Mouse (Mus musculus) embryo, embryonic 11.5 days (tissue): ENCODE data around the gene Poll.

Source experiments
- DNase-seq: peaks from one replicate; pipeline ENCODE4 v3.0.0-alpha.2; 2012; ENCODE audit warnings: low read depth, low spot score

The Poll gene

DNA sequence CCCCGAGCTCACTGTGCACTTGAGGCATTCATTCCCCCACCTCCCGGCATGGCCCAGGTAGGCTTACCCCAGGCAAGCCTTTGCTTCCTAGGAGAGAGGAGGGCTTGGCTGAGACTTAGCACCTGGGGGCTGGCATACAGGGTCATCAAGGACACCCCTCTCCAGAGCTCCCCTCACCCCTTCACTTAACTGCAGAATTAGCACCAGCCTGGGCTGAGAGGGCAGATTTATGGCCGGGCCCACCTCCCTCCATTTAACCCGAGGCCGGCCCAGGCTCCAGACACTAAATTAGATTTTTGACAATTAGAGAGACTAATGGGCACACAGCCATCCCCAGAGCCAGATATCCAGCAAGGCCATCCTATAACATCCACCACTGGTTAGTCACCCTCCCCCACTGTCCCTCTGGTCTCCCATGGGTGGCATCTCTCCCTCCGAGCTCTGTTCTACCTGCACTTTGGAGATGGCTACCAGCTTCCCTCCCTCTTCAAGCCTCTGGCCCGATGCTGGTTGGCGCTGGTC is 25.1 kb downstream of the Poll start:
- no peak for DNase-seq

DNA sequence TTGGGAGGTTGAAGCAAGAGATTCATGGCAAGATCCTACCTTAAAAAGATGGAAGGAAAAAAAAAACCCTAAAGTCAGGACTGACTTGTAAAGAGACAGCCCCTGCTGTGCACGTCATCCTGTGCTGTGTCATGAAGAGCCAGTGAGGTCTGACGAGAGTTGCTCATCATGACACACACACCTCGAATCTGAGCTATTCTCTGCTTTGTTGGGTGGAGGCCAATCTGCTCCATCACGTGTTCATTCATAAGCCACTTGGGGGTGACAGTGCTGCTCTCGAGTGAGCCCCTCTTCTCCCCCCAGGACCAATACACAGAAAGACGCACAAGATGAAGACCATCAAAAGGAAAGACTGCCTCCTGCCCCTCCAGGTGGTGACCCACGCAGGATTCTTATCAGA is 26.7 kb downstream of the Poll start:
- no peak for DNase-seq

DNA sequence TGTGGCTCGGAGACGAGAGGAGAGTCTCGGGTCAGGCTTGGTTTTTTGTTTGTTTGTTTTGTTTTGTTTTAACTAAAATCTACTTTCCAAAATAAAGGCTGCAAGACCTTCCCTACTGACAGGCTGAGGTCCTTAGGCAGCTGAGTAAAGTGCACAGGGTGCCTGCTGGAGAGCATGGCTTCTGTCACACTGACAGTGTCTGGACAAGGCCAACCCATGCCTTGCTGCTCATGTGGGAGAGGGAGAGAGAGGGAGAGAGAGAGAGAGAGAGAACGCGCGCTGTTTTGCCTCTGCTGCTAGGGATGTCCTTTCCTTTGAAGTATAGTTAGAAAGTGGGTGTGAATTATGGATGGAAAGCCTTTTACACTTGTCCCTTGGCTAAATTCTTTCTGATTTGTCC is 28.8 kb downstream of the Poll start:
- no peak for DNase-seq

DNA sequence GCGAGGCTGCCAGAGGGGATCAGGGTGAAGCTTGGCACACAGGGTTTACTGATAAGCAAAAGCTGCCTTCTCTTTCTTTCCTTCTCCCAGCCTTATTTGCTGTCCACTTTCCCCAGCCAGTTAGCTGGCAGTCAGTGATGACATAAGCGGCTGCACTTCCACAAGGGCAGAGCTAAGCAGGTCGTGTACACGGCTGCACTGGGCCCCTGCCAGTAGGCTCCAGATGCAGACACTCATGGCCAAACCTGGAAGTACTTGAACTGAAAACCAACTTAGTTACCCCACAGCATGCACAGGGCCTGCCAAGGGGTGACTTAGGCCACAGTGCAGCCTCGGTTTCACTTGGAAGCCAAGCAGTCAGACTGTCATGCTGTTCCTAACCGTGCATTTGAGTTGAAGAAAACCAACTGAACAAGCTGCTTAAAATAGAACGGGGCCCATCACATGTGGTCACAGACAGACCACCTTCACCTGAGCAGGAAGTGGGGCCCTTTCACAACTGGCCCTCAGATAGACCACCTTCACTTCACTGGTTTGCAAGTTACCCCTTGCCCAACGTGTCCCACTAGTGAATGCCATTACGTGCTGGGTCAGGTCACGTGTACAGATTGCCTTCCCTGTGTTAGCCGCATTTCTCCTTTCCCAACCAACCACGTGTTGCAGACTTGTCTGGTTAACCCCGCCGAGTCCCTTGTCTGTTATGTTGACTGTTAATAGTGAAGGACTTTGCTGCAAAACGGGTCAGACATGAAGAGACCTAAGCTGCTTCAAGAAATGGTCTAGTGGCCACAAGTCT is 29.9 kb downstream of the Poll start:
- DNase-seq = no peak

DNA sequence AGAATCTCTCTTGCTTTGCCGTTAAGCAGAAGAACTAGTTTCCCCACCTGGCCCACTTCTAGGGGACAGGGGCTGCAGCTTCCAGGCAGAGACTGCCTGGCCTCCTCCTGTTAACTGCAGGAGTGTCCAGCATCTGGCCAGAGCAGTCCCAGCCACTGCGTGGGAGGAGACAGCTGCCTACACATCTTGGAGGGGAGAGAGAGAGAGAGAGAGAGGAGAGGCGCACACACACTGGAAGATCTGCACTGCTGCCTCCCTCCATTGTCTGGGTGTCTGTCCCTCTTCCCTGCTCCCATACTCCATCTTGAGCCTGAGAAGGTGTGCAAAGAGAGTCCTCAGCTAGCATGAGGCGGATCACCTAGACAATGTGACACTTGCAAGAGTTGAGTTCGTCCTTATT is 31.0 kb downstream of the Poll start:
- DNase-seq = no peak

DNA sequence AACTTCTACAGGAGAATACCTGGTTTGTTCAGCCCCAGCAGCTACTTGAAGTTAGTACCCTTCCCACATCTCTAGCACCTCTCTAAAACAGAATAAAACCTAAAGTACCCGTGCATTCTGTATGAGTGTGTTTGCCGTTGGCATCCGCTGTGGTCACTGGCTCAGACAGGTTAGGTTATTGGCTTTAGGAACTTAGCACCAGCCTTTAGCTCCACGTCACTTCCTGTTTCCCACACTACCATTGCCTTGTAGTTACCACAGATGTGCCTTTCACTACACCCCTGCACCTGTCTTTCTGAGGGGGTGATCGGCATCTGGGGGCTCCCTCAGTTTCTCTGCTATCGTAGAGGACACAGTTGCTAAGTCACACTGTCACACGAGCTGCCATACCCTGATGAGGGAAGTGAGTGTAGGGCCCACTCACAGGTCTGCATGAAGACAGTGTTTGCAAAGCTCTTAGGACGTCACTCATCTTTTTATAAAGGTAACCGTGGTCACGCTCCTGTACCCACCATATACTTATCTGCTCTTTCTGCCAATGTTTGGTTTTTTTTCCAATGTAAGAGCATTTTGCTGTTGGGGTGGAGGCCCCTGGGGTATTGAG is 32.3 kb downstream of the Poll start:
- no peak for DNase-seq

DNA sequence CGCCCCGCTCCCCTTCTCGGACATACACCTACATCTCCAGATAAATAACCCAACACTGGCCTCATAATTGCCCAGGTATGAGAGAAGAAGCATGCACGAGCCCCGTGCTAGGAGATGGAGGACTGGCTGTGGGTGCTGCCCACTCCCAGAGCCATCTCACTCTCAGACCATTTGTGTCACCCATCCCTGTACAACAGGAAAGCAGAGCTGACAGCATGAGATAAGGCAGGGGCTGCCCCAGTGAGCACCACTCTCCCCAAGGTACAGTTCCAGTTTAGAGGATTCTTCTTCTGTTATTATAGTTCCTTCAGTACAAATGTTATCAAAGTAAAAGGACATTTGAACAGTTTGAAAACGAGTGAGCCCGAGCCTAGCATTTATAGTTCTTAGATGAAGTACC is 32.9 kb downstream of the Poll start:
- DNase-seq = no peak

DNA sequence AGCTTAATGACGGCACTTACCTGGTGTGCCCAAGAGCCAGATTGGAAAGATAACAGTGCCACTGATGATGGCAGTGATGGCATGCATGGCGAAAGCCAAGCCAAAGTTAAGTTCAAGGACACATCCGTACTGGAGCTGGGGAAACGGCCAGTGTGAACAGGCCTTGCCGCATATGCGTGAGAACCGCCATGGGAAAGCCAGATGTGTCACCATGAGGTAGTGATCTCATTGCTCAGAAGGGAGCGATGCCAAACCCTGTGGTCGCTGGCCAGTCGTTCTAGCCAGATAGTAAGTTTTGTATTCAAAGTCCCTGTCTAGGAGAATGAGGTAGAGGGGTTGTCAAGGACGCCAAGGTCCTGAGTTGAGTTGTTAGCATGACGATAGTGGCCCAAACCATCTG is 44.1 kb downstream of the Poll start:
- DNase-seq = no peak

DNA sequence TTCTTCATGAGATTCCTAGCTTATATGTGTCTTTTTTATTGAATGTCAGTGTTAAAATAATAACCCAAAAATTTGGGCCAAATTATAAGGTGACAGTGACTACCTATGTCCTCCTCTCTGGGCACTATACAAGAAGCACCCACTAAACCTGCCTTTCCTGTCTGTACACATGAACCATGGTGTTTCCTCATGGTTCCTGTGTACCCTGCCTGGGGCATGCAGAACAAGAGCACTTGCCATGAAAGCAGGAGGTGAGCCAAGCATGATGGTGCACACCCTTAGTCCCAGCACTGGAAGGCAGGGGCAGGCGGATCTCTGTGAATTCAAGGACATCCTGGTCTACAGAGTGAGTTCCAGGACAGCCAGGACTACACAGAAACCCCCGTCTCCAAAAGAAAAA is 45.0 kb downstream of the Poll start:
- no peak for DNase-seq

DNA sequence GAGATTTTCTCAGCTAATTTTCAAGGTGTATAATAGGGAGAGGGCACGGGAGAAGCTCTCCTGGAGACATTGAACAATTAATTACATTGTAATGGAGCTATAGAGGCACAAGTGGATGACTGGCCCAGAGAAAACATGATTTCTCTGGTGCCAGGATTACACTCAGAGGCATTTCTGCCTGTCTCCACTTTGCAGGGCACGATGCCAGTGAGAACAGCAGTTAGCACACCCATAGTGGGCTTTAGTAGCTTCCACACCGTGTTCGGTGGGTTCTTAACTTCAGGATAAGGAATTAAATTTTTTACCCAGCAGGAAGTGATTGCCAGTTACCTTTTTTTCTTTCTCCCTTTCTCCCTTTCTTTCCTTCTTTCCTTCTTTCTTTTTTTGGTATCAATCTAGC is 48.9 kb downstream of the Poll start:
- no peak for DNase-seq

DNA sequence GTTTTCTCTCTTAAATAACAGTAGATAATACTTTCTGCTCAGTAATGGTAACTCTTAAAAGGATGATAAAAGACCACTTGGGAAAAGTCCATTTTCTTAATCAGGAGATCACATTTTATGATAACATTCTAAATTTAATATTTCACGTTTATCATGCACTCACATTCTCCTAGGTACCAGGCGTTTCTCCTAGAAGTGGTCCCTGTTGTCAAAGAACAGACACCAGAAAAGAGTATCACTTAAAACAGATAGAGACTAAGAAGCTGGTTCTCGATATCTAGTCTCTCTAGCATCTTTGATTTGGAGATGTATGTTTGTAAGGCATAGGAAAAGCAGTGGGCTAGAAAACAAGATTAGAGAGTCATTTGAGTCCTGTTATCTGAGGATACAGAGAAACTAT is 49.7 kb downstream of the Poll start:
- DNase-seq = no peak

DNA sequence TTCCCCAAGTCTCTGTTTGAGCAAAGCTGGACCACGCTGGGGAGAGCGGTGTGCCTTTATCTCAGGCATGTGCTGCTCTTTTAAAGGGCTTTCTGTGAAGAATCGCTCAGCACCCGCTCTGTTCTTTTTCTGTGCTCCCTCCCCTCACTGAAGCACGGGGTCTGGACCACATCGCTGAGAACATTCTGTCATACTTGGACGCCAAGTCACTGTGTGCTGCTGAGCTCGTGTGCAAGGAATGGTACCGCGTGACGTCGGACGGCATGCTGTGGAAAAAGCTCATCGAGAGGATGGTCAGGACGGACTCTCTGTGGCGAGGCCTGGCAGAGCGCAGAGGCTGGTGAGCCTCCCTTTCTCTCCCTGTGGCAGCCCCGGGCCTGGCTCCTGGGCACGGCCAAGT is 52.8 kb downstream of the Poll start:
- DNase-seq = no peak

DNA sequence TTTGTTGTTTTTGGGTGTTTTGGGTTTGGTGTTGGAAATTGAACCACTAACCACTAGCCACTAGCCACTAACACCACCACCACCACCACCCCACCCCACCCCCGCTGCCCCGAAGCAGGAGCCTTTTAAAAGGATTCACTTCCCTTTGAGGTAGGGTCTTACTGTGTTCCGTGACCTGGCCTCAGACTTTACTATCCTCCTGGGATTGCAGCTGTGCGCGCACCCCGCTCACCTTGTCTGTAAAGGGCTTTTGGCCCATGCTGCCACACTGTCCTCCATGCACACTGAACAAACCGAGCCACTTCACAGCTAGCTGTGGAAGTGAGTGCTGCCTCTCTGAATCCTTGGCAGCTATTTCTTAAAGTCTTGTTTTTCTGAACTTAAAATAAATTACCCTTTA is 54.9 kb downstream of the Poll start:
- no peak for DNase-seq
